Mouse (Mus musculus) liver, adult 2 months (tissue): Measurements from ENCODE around the gene Pom121l2. TPM values are rescaled to one million over a fixed set of nuclear protein-coding genes. Genes with fewer than 3 reads are reported as not detected.
A peak's percentile ranks its signal among the peaks of the same experiment; 100 is the strongest.
"Not testable (repeated sequence)": the region's sequence is repeated elsewhere in the genome, so short reads cannot be mapped to it uniquely, and the experiment has no call there.

Experiments used
- DNase-seq: peaks from one replicate; pipeline ENCODE4 v3.0.0-alpha.2; 2011; ENCODE audit warnings: low read depth, low spot score; ENCODE audit errors: extremely low read depth
- H3K27ac ChIP-seq: fragments of 200-500 bp; replicated peaks from 2 replicates; pipeline ENCODE4 v1.5.1; 2012; ENCODE audit warnings: low read depth, mild to moderate bottlenecking, control low read depth, inconsistent platforms, low read length; ENCODE audit not compliant: insufficient read depth
- H3K27me3 ChIP-seq: fragments of 200-500 bp; 2 replicates; pipeline ENCODE4 v1.6.1; 2012; ENCODE audit warnings: mild to moderate bottlenecking, moderate library complexity, low read length, inconsistent platforms; ENCODE audit not compliant: control insufficient read depth, insufficient read depth
- H3K36me3 ChIP-seq: fragments of 200-500 bp; 2 replicates; pipeline ENCODE4 v1.6.1; 2012; ENCODE audit warnings: low read length, inconsistent platforms; ENCODE audit not compliant: control insufficient read depth, insufficient read depth
- H3K4me1 ChIP-seq: fragments of 200-500 bp; 2 replicates; pipeline ENCODE4 v1.6.1; 2011; ENCODE audit warnings: low read length; ENCODE audit not compliant: control insufficient read depth, insufficient read depth
- H3K4me3 ChIP-seq: fragments of 200-500 bp; 2 replicates; pipeline ENCODE4 v1.5.1; 2011; ENCODE audit warnings: low read depth, mild to moderate bottlenecking, control low read depth, low read length, moderate library complexity; ENCODE audit not compliant: insufficient read depth
- H3K79me2 ChIP-seq: fragments of 200-500 bp; 2 replicates; pipeline ENCODE4 v1.6.1; 2012; ENCODE audit warnings: inconsistent platforms, mild to moderate bottlenecking, low read length, moderate library complexity; ENCODE audit not compliant: control insufficient read depth, insufficient read depth
- H3K9ac ChIP-seq: fragments of 200-500 bp; 2 replicates; pipeline ENCODE4 v1.6.1; 2012; ENCODE audit warnings: low read depth, mild to moderate bottlenecking, control low read depth, inconsistent platforms, low read length
- CTCF ChIP-seq: fragments of 200-500 bp; IDR thresholded peaks from 2 replicates; pipeline ENCODE4 v1.5.1; 2011; ENCODE audit warnings: low read depth, low read length, control low read depth
- POLR2A ChIP-seq: fragments of 200-500 bp; IDR thresholded peaks from 2 replicates; pipeline ENCODE4 v1.6.1; 2011; ENCODE audit warnings: low read length, control low read depth; ENCODE audit not compliant: insufficient read depth; ENCODE audit errors: extremely low read depth
- WGBS: fragments of 180-500 bp; shearing (Covaris S2); methylation state at CpG from one replicate; pipeline ENCODE4 v1.1.7; 2018; 5-methylcytosine and 5-hydroxymethylcytosine counted together
- polyA plus RNA-seq: library from polyadenylated mRNA; depleted of rRNA; stranded (reverse); fragments of >200 nt; gene quantifications from 2 replicates; pipeline ENCODE4 v1.2.3, GENCODE M21; 2012; rRNA removed
- total RNA-seq: library from RNA; depleted of rRNA; stranded (reverse); fragments of >200 nt; gene quantifications from 2 replicates; pipeline ENCODE4 v1.2.3, GENCODE M21; 2014; rRNA removed

Gene Pom121l2
- total and polyA plus RNA-seq, 2 experiments = not detected

- not testable (repeated sequence) for H3K79me2 ChIP-seq, H3K36me3 ChIP-seq, H3K27me3 ChIP-seq
- peak; percentile 96 for DNase-seq
- peaks cover 10% of the 10 kb centered on the region; the same call in 1 of the 2 replicates for H3K4me1 ChIP-seq
- 0 out of 2 replicates have a peak, but pooled peaks have one; percentile 14 for TF ChIP-seq POLR2A
- peak within 1 kb of the TSS; percentile 71 for H3K4me3 ChIP-seq
- WGBS = under 1% methylated on average over 30 of the region's 69 CpGs
- H3K27ac ChIP-seq = peak within 1 kb of the TSS; percentile 71
- H3K9ac ChIP-seq = peak within 1 kb of the TSS; percentile 48; the same call in 1 of the 2 replicates
Observed at GRCm38 (mm10) chr13:22035267-22036148, 54.5 kb downstream of the Pom121l2 start, which contains the start of the genes Hist1h2ah and Hist1h2bk. TSS of gene Hist1h2ah (minus strand) at chr13:22035568. TSS of gene Hist1h2bk (plus strand) at chr13:22035870.

GRCm38 (mm10) chr13:22036149-22036956, 55.4 kb downstream of the Pom121l2 start:
- peaks cover 10% of the 10 kb centered on the region; the same call in 1 of the 2 replicates for H3K4me1 ChIP-seq
- H3K4me3 ChIP-seq = peak overlapping the region; percentile 23; the same call in 1 of the 2 replicates
- H3K36me3 ChIP-seq = no peaks in the 10 kb centered on the region
- WGBS = 12% methylated on average over 22 of the region's 23 CpGs
- DNase-seq = peak; percentile 25
- no peaks in the 10 kb centered on the region for H3K27me3 ChIP-seq
- no peak overlapping the region for H3K27ac ChIP-seq
- TF ChIP-seq POLR2A = no peak
- H3K79me2 ChIP-seq = no peaks in the 10 kb centered on the region
- H3K9ac ChIP-seq = 0 out of 2 replicates have a peak overlapping the region, but pooled peaks have one; percentile 28

- TF ChIP-seq POLR2A (no peak), CTCF (no peak)
- Histone ChIP-seq H3K27ac (no peak overlapping the region), H3K36me3 (no peaks in the 10 kb centered on the region), H3K27me3 (no peaks in the 10 kb centered on the region), H3K79me2 (no peaks in the 10 kb centered on the region), H3K4me3 (no peak overlapping the region), H3K9ac (no peak overlapping the region), H3K4me1 (peaks cover 11% of the 10 kb centered on the region)
- 81% methylated on average over 3 of the region's 3 CpGs for WGBS
- DNase-seq = no peak
Observed at GRCm38 (mm10) chr13:22036986-22037385, 56.0 kb downstream of the Pom121l2 start.

- Histone ChIP-seq H3K27ac (no peak overlapping the region), H3K9ac (no peak overlapping the region), H3K4me1 (peaks cover 15% of the 10 kb centered on the region), H3K4me3 (no peak overlapping the region), H3K36me3 (no peaks in the 10 kb centered on the region), H3K79me2 (no peaks in the 10 kb centered on the region), H3K27me3 (no peaks in the 10 kb centered on the region)
- TF ChIP-seq CTCF (no peak), POLR2A (no peak)
- DNase-seq = no peak
- 81% methylated on average over 2 of the region's 2 CpGs for WGBS
Observed at GRCm38 (mm10) chr13:22037415-22037814, 56.4 kb downstream of the Pom121l2 start.

Other genes starting within 250 kb of the Pom121l2 start
- 21.5 and 24.9 TPM in 2 replicates for gene Hist1h4j, start 246.1 kb upstream of the Pom121l2 start, total RNA-seq
- 0.31 and 1.1 TPM in 2 replicates for gene Hist1h4j, start 246.1 kb upstream of the Pom121l2 start, polyA plus RNA-seq
- gene Hist1h4k, start 230.7 kb upstream of the Pom121l2 start, total RNA-seq = 41.2 and 45.6 TPM in 2 replicates
- 3.6 and 8.6 TPM in 2 replicates for gene Hist1h4k, start 230.7 kb upstream of the Pom121l2 start, polyA plus RNA-seq
- 3.3 and 6.0 TPM in 2 replicates for gene Hist1h2ak, start 227.4 kb upstream of the Pom121l2 start, total RNA-seq
- 0.47 TPM in 1 of 2 replicates, not detected in the other for gene Hist1h2ak, start 227.4 kb upstream of the Pom121l2 start, polyA plus RNA-seq
- gene Hist1h2bn, start 227.1 kb upstream of the Pom121l2 start, total RNA-seq = 4.6 and 10.8 TPM in 2 replicates
- gene Hist1h2bn, start 227.1 kb upstream of the Pom121l2 start, polyA plus RNA-seq = not detected in 2 replicates
- gene Hist1h1b, start 200.6 kb upstream of the Pom121l2 start, total RNA-seq = 3.5 and 4.5 TPM in 2 replicates
- gene Hist1h1b, start 200.6 kb upstream of the Pom121l2 start, polyA plus RNA-seq = 0.35 TPM in 1 of 2 replicates, not detected in the other
- gene Hist1h3i, start 197.8 kb upstream of the Pom121l2 start, total RNA-seq = 26.6 and 38.0 TPM in 2 replicates
- 4.1 and 5.4 TPM in 2 replicates for gene Hist1h3i, start 197.8 kb upstream of the Pom121l2 start, polyA plus RNA-seq
- gene Hist1h2an, start 194.0 kb upstream of the Pom121l2 start, total RNA-seq = 7.3 and 8.7 TPM in 2 replicates
- not detected in 2 replicates for gene Hist1h2an, start 194.0 kb upstream of the Pom121l2 start, polyA plus RNA-seq
- gene Hist1h2bp, start 193.7 kb upstream of the Pom121l2 start, total RNA-seq = 0.40 and 0.74 TPM in 2 replicates
- gene Hist1h2bp, start 193.7 kb upstream of the Pom121l2 start, polyA plus RNA-seq = not detected in 2 replicates
- gene Hist1h2bq, start 171.0 kb upstream of the Pom121l2 start, total RNA-seq = 2.1 and 4.9 TPM in 2 replicates
- gene Hist1h2bq, start 171.0 kb upstream of the Pom121l2 start, polyA plus RNA-seq = 1.2 and 11.7 TPM in 2 replicates
- gene Hist1h2ao, start 170.7 kb upstream of the Pom121l2 start, total RNA-seq = 0.55 TPM in 1 of 2 replicates, not detected in the other
- gene Hist1h2ao, start 170.7 kb upstream of the Pom121l2 start, polyA plus RNA-seq = not detected in 2 replicates
- 0.60 and 0.74 TPM in 2 replicates for gene Hist1h4m, start 169.4 kb upstream of the Pom121l2 start, total RNA-seq
- gene Hist1h4m, start 169.4 kb upstream of the Pom121l2 start, polyA plus RNA-seq = not detected in 2 replicates
- 336 and 466 TPM in 2 replicates for gene Hist1h4n, start 149.0 kb upstream of the Pom121l2 start, total RNA-seq
- 4.5 and 8.5 TPM in 2 replicates for gene Hist1h4n, start 149.0 kb upstream of the Pom121l2 start, polyA plus RNA-seq
- 37.4 and 51.8 TPM in 2 replicates for gene Hist1h2ap, start 147.7 kb upstream of the Pom121l2 start, total RNA-seq
- 6.3 and 14.0 TPM in 2 replicates for gene Hist1h2ap, start 147.7 kb upstream of the Pom121l2 start, polyA plus RNA-seq
- gene Hist1h2br, start 147.5 kb upstream of the Pom121l2 start, total RNA-seq = 0.65 and 1.3 TPM in 2 replicates
- gene Hist1h2br, start 147.5 kb upstream of the Pom121l2 start, polyA plus RNA-seq = 1.0 and 11.9 TPM in 2 replicates
- 0.18 and 0.60 TPM in 2 replicates for gene Zfp184, start 36.1 kb upstream of the Pom121l2 start, total RNA-seq
- 0.07 and 0.11 TPM in 2 replicates for gene Zfp184, start 36.1 kb upstream of the Pom121l2 start, polyA plus RNA-seq
- not detected in 2 replicates for gene Prss16, start 28.5 kb downstream of the Pom121l2 start, total RNA-seq
- gene Prss16, start 28.5 kb downstream of the Pom121l2 start, polyA plus RNA-seq = 0.12 TPM in 1 of 2 replicates, not detected in the other
- 1.8 and 2.6 TPM in 2 replicates for gene Hist1h2ah, start 54.4 kb downstream of the Pom121l2 start, total RNA-seq
- gene Hist1h2ah, start 54.4 kb downstream of the Pom121l2 start, polyA plus RNA-seq = not detected in 2 replicates
- 15.6 and 28.1 TPM in 2 replicates for gene Hist1h2bk, start 54.7 kb downstream of the Pom121l2 start, total RNA-seq
- gene Hist1h2bk, start 54.7 kb downstream of the Pom121l2 start, polyA plus RNA-seq = 0.46 and 0.48 TPM in 2 replicates
- gene Hist1h4i, start 60.2 kb downstream of the Pom121l2 start, total RNA-seq = 6.8 and 9.2 TPM in 2 replicates
- gene Hist1h4i, start 60.2 kb downstream of the Pom121l2 start, polyA plus RNA-seq = 5.2 and 12.3 TPM in 2 replicates
- 11.1 and 22.4 TPM in 2 replicates for gene Hist1h2ag, start 61.8 kb downstream of the Pom121l2 start, total RNA-seq
- gene Hist1h2ag, start 61.8 kb downstream of the Pom121l2 start, polyA plus RNA-seq = 0.55 TPM in 1 of 2 replicates, not detected in the other
- gene Hist1h2bj, start 62.0 kb downstream of the Pom121l2 start, total RNA-seq = 10.7 and 16.8 TPM in 2 replicates
- gene Hist1h2bj, start 62.0 kb downstream of the Pom121l2 start, polyA plus RNA-seq = 0.29 TPM in 1 of 2 replicates, not detected in the other
- not detected in 2 replicates for gene Vmn1r188, start 103.2 kb downstream of the Pom121l2 start, total RNA-seq
- not detected in 2 replicates for gene Vmn1r188, start 103.2 kb downstream of the Pom121l2 start, polyA plus RNA-seq
- gene Vmn1r189, start 124.6 kb downstream of the Pom121l2 start, total RNA-seq = not detected in 2 replicates
- gene Vmn1r189, start 124.6 kb downstream of the Pom121l2 start, polyA plus RNA-seq = not detected in 2 replicates
- not detected in 2 replicates for gene Vmn1r191, start 202.8 kb downstream of the Pom121l2 start, total RNA-seq
- not detected in 2 replicates for gene Vmn1r191, start 202.8 kb downstream of the Pom121l2 start, polyA plus RNA-seq
- not detected in 2 replicates for gene Vmn1r192, start 209.9 kb downstream of the Pom121l2 start, total RNA-seq
- not detected in 2 replicates for gene Vmn1r192, start 209.9 kb downstream of the Pom121l2 start, polyA plus RNA-seq
- gene Vmn1r193, start 242.0 kb downstream of the Pom121l2 start, total RNA-seq = not detected in 2 replicates
- gene Vmn1r193, start 242.0 kb downstream of the Pom121l2 start, polyA plus RNA-seq = not detected in 2 replicates